Mouse (Mus musculus) G1E (cell line): ENCODE measurements at regions not wholly inside any gene's neighbourhood (a gene's known extent, or its start where the extent isn't known, plus 50 kb on each side); places are given as distances from the start of the nearest gene placed in this dataset.

Experiments used
- CTCF ChIP-seq: IDR thresholded peaks from 2 replicates; pipeline ENCODE4 v1.5.1; 2012; ENCODE audit warnings: low read depth, low read length, inconsistent platforms, mixed read lengths
- GATA1 ChIP-seq: IDR thresholded peaks from 2 replicates; pipeline ENCODE4 v1.6.1; 2012; ENCODE audit warnings: borderline replicate concordance, low read length, inconsistent platforms, mixed read lengths

DNA sequence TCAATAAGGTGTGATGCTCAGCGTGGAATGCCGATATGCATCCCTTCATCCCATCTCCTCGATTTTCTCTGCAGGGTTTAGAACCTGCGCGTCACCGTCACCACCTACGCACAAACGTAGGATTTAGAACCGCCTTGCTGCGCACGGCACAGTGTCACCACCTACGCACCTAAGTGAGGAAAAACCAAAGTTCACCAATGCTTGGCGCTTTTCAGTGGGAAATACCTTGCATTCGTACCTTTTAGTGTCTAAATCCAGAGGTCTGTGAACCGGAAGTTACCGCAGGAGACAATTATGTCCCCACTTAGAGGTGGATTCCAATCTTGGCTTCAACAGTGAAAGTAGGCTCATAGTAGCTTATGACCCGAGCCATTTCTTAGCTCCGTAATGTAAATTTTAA is 162.0 kb downstream of the Zfp326 start:
- TF ChIP-seq CTCF (no peak), GATA1 (no peak)
